Mouse (Mus musculus) effector memory CD4-positive, alpha-beta T cell, adult 5 months (primary cell): ENCODE results near the gene Klhl41. TPM values are rescaled to one million over a fixed set of nuclear protein-coding genes. Genes with fewer than 3 reads are reported as not detected.

ENCODE experiments used
- polyA plus RNA-seq: library from polyadenylated mRNA; unstranded; fragments of 100-300 nt; shearing (Covaris generic); gene quantifications from one replicate; pipeline ENCODE4 v1.2.1, GENCODE M21; 2017

Klhl41 gene
- polyA plus RNA-seq = not detected

GRCm38 (mm10) chr2:69669853-69670252 lies at the start of gene Klhl41:
Gene Klhl41, plus strand, starts transcription at chr2:69670120.

GRCm38 (mm10) chr2:69646726-69647490 lies 23.0 kb upstream of the Klhl41 start, which contains the start of gene Bbs5:
Gene Bbs5, plus strand, starts transcription at chr2:69647171.

GRCm38 (mm10) chr2:69712981-69713625 lies 43.2 kb downstream of the Klhl41 start, which contains the start of gene Fastkd1:
Gene Fastkd1, minus strand, starts transcription at chr2:69713516.

GRCm38 (mm10) chr2:69722273-69722649 lies 52.3 kb downstream of the Klhl41 start, which contains the start of gene Ppig:
Gene Ppig, plus strand, starts transcription at chr2:69722545.

Other genes starting within 250 kb of the Klhl41 start
- not detected for gene Lrp2, start 84.1 kb upstream of the Klhl41 start, polyA plus RNA-seq
- gene Bbs5, start 22.9 kb upstream of the Klhl41 start, polyA plus RNA-seq = 0.67 TPM
- 9.9 TPM for gene Fastkd1, start 43.4 kb downstream of the Klhl41 start, polyA plus RNA-seq
- gene Ppig, start 52.4 kb downstream of the Klhl41 start, polyA plus RNA-seq = 218 TPM
- 0.27 TPM for gene Ccdc173, start 119.5 kb downstream of the Klhl41 start, polyA plus RNA-seq
- gene Phospho2, start 119.5 kb downstream of the Klhl41 start, polyA plus RNA-seq = 20.6 TPM
- not detected for gene Klhl23, start 151.8 kb downstream of the Klhl41 start, polyA plus RNA-seq
- gene Ssb, start 191.4 kb downstream of the Klhl41 start, polyA plus RNA-seq = 318 TPM
- gene Mettl5, start 215.5 kb downstream of the Klhl41 start, polyA plus RNA-seq = 23.1 TPM
- 24.8 TPM for gene Ubr3, start 227.1 kb downstream of the Klhl41 start, polyA plus RNA-seq